Comparison of ENCODE assay signal across 8 mouse cellular contexts in genomic region chr2:128278608-128279081, GRCm38 (mm10).
DNase-seq lines count a peak whose midpoint lies in the region; ATAC-seq lines count a peak whose summit lies in the region.

No protein-coding gene starts in this region.

- H3K9ac ChIP-seq in embryonic facial prominence, embryonic 14.5 days (ENCODE audit: low read depth, low read length), result no peak overlapping the region
- 0 out of 2 replicates have a peak overlapping the region, but pooled peaks have one; percentile 18 for H3K9ac ChIP-seq in hindbrain, embryonic 14.5 days

- H3K4me1 ChIP-seq in embryonic facial prominence, embryonic 14.5 days (ENCODE audit: control insufficient read depth, insufficient read depth, low read length), result 0 out of 2 replicates have a peak, but pooled peaks cover 3% of the 10 kb centered on the region
- peaks cover 25% of the 10 kb centered on the region for H3K4me1 ChIP-seq in hindbrain, embryonic 14.5 days (replicated peaks; ENCODE audit: control insufficient read depth, insufficient read depth, low read length)

- peak overlapping the region; percentile 23; the same call in 1 of the 2 replicates for H3K4me2 ChIP-seq in embryonic facial prominence, embryonic 14.5 days (ENCODE audit: low read depth, low read length)
- H3K4me2 ChIP-seq in hindbrain, embryonic 14.5 days (replicated peaks), result peak overlapping the region; percentile 37

- 46% methylated on average over 12 of the region's 12 CpGs for WGBS in embryonic facial prominence, embryonic 14.5 days
- WGBS in hindbrain, embryonic 14.5 days, result 20% methylated on average over 12 of the region's 12 CpGs

- H3K9me3 ChIP-seq in embryonic facial prominence, embryonic 14.5 days (ENCODE audit: control insufficient read depth, low read length), result no peaks in the 10 kb centered on the region
- H3K9me3 ChIP-seq in hindbrain, embryonic 14.5 days (ENCODE audit: control insufficient read depth, low read length), result no peaks in the 10 kb centered on the region

- no peak overlapping the region for H3K4me3 ChIP-seq in embryonic facial prominence, embryonic 14.5 days (ENCODE audit: low read depth, low read length)
- no peak overlapping the region for H3K4me3 ChIP-seq in hindbrain, embryonic 14.5 days (replicated peaks; ENCODE audit: low read length)

- peak; percentile 61; the same call in 1 of the 2 replicates for ATAC-seq in embryonic facial prominence, embryonic 14.5 days (ENCODE audit: low read depth)
- ATAC-seq in hindbrain, embryonic 14.5 days (ENCODE audit: low FRiP score), result peak; percentile 67; the same call in 1 of the 2 replicates

- peak; percentile 19 for DNase-seq in layer of hippocampus, adult 11-12 months (ENCODE audit: low spot score)
- no peak for DNase-seq in layer of hippocampus, adult 9-10 months (ENCODE audit: low spot score)
- DNase-seq in adrenal gland, adult 8-10 months, result peak; percentile 41
- DNase-seq in embryonic facial prominence, embryonic 14.5 days (ENCODE audit: low spot score), result peak; percentile 82
- DNase-seq in hindbrain, embryonic 14.5 days (ENCODE audit: low spot score), result peak; percentile 69
- DNase-seq in lung, postnatal 25 days (ENCODE audit: low spot score), result peak; percentile 29
- DNase-seq in gastrocnemius, postnatal 4 days (ENCODE audit: low spot score in 2 of 2), result no peak
- DNase-seq in gastrocnemius, postnatal 25 days, result no peak

- no peak overlapping the region; the same call in 1 of the 2 replicates for H3K27ac ChIP-seq in embryonic facial prominence, embryonic 14.5 days (replicated peaks; ENCODE audit: low read depth, low read length)
- peak overlapping the region; percentile 60; the same call in 1 of the 2 replicates for H3K27ac ChIP-seq in hindbrain, embryonic 14.5 days

- no peaks in the 10 kb centered on the region for H3K27me3 ChIP-seq in embryonic facial prominence, embryonic 14.5 days (replicated peaks; ENCODE audit: control insufficient read depth, insufficient read depth, low read length)
- no peaks in the 10 kb centered on the region for H3K27me3 ChIP-seq in hindbrain, embryonic 14.5 days (ENCODE audit: control insufficient read depth, insufficient read depth, low read length)

- H3K36me3 ChIP-seq in embryonic facial prominence, embryonic 14.5 days (ENCODE audit: control insufficient read depth, insufficient read depth, low read length), result no peaks in the 10 kb centered on the region
- H3K36me3 ChIP-seq in hindbrain, embryonic 14.5 days (replicated peaks; ENCODE audit: control insufficient read depth, insufficient read depth), result no peaks in the 10 kb centered on the region

Comparison
In these comparisons a context has a peak if more than half of its experiments do, and no peak if none do; other contexts are left out.
1. DNase-seq: peak in layer of hippocampus, adult 11-12 months (single experiment), adrenal gland, adult 8-10 months (single experiment), embryonic facial prominence, embryonic 14.5 days (single experiment), hindbrain, embryonic 14.5 days (single experiment) and lung, postnatal 25 days (single experiment); none in layer of hippocampus, adult 9-10 months (single experiment), gastrocnemius, postnatal 4 days (0 of 2) and gastrocnemius, postnatal 25 days (single experiment).